Mouse (Mus musculus): ENCODE data around the gene Gtpbp1. TPM values are rescaled to one million over a fixed set of nuclear protein-coding genes. Genes with fewer than 3 reads are reported as not detected.

The Gtpbp1 gene
- polyA plus RNA-seq (2012; rRNA removed), result 48.9 and 49.8 TPM in 2 replicates

DNA sequence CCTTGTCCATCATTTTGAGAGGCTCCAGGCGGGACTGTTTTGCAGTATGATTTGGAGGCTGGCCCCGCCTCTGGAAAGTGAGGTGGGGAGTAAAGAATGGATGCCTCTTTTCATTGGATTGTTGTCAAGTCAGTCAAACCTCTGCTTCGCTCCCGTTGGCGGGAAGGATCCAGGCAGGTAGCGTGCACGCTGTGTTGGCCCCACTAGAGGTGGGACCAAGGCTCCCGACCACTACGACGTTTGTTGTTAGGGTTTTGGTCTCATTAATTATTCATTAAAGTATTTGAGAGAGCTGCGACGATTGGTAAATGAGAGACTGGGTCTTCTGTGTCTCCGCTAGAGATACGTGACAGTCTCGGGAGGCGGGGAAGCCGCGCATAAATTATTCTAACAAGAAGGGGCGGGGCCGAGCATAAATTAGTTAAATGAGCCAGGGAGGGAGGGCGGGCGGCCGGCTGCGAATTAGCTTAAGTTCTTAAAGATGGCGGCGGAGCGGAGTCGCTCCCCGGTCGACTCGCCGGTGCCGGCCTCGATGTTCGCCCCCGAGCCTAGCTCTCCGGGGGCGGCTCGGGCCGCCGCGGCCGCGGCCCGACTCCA, at the start of gene Gtpbp1:
Gene Gtpbp1 (plus strand): TSS at position 420 of the 597 bp plus-strand sequence.

DNA sequence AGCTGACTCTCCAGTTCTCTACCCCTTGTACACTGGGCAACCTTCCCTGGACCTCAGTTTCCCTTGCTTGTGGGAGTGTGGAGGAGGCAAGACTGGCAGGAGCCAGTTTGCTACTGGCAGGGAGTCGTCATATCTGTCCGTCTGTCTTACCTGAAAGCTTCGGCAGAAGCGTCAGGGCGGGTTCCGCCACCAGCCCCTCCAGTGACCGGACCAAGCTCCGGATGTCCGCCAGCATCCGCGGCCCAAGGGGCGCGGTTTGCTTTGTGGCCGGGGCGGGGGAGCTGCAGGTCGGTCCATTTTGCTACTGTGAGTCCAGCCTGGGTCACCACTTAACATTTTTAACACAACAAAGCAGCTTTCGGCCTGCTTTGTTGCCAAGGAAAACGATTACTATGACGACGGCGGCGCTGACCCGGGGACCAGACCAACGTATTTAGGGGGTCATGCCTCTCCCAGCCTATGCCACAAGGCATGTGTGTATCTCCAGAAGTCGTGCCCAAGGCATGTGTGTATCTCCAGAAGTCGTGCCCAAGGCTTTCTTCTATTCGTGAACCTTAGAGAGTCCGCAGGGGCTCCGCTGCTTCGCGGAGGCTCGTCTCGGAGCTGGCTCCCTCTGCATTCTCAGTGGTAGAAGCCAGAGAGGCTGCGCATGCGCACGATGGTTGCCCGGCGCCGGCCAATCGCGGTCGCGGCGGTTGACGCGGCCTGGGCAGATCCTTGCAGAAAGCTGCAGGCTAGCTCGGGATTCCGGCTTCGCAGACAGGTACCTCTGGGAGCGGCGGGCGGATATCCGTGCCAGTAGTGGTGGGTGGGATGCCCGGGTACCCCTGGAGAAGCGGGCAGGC, 31.9 kb upstream of the Gtpbp1 start, which contains the start of the genes Fam227a and Cby1:
Gene Fam227a (minus strand): TSS at position 426 of the 845 bp plus-strand sequence.
Gene Cby1 (plus strand): TSS at position 669 of the 845 bp plus-strand sequence.

GRCm38 (mm10) chr15:79670249-79670971, 20.2 kb upstream of the Gtpbp1 start, which contains the start of gene Tomm22:
Gene Tomm22, plus strand, starts transcription at chr15:79670861.

DNA sequence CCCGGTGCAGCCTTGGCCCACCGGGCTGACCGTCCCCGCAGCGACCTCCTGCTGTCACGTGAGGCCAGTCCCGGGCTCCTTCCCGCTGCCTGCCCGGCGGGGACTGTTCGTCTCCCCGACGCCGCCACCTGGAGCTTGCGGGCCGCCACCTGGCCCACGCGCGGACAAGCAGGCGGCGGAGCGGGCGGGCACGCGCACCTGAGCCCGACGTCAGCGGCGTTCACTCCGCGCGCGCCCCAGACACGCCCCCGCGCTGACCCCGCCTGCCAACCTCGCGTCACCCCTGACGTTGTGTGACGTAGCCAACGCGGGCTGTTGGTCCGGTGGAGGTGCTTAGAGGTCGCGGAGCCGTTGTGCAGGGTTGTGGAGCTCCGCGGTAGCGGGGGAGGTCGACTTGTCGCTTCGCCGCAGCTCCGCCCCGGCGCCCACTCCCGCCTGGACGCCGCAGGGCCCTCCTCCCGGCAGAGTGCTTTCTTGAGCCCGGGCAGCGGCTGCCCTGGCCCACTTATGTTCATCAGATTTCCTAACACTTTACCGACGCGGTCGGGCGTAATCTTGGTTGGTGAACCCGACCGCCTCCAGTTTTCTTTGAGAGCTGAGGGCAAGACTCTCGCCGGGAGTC, 2.9 kb upstream of the Gtpbp1 start, which contains the start of gene Josd1:
Gene Josd1 (minus strand): TSS at position 274 of the 622 bp plus-strand sequence.

DNA sequence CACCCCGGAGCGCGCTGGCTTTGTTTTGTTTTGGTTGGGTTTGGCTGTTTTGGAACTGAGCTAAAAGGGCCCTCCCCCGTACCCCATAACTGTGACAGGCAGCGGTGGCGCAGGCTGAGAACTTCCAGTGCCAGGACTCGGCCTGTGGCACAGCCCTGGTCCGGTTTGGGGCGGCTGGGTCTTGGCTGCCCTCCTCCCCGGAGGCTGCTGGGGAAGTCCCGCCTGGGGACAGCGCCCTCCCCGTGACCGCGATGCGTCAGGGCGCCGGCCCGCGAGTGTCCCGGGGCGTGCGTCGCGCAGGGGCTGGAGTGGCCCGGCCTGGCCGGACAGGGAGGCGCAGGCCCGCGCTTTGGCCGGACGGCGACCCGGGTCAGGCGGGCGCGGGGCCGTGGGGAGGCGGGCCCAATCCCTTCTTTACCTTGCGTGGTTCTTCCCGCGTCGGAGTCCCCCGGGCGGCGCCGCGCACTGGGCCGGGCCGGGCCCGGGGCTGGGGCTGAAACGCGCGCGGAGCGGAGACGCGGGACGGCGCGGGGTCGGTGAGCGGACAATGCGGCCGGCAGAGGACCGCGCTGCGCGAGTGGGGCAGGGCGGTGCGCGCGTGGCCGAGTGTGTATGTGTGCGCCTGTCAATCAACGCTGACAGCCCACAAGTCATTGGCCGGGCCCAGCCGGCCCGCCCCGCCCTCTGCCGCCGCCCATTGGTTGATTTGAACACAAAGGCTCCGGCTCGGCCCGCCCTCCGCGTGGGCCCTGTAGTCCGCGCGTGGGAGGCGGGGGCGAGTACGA, 51.5 kb downstream of the Gtpbp1 start, which contains the start of gene Sun2:
Gene Sun2 (minus strand): TSS at position 616 of the 785 bp plus-strand sequence.

Other genes starting within 250 kb of the Gtpbp1 start
- gene Csnk1e, start 235.3 kb upstream of the Gtpbp1 start, polyA plus RNA-seq (2012; rRNA removed), result 351 and 357 TPM in 2 replicates
- gene Kcnj4, start 185.6 kb upstream of the Gtpbp1 start, polyA plus RNA-seq (2012; rRNA removed), result 0.36 and 0.53 TPM in 2 replicates
- gene Kdelr3, start 174.4 kb upstream of the Gtpbp1 start, polyA plus RNA-seq (2012; rRNA removed), result 11.9 and 34.4 TPM in 2 replicates
- gene Ddx17, start 144.1 kb upstream of the Gtpbp1 start, polyA plus RNA-seq (2012; rRNA removed), result 804 and 850 TPM in 2 replicates
- 5.2 and 6.8 TPM in 2 replicates for gene Dmc1, start 85.7 kb upstream of the Gtpbp1 start, polyA plus RNA-seq (2012; rRNA removed)
- gene Fam227a, start 31.9 kb upstream of the Gtpbp1 start, polyA plus RNA-seq (2012; rRNA removed), result 27.0 and 29.2 TPM in 2 replicates
- gene Cby1, start 31.6 kb upstream of the Gtpbp1 start, polyA plus RNA-seq (2012; rRNA removed), result 40.1 and 45.6 TPM in 2 replicates
- 105 and 118 TPM in 2 replicates for gene Tomm22, start 20.0 kb upstream of the Gtpbp1 start, polyA plus RNA-seq (2012; rRNA removed)
- gene Josd1, start 2.9 kb upstream of the Gtpbp1 start, polyA plus RNA-seq (2012; rRNA removed), result 30.5 and 32.9 TPM in 2 replicates
- gene Sun2, start 51.7 kb downstream of the Gtpbp1 start, polyA plus RNA-seq (2012; rRNA removed), result 43.2 and 47.2 TPM in 2 replicates
- 79.5 and 84.5 TPM in 2 replicates for gene Dnal4, start 87.0 kb downstream of the Gtpbp1 start, polyA plus RNA-seq (2012; rRNA removed)
- gene Nptxr, start 113.9 kb downstream of the Gtpbp1 start, polyA plus RNA-seq (2012; rRNA removed), result 28.8 and 35.0 TPM in 2 replicates
- gene Npcd, start 143.4 kb downstream of the Gtpbp1 start, polyA plus RNA-seq (2012; rRNA removed), result 1.2 and 1.8 TPM in 2 replicates
- 67.3 and 71.7 TPM in 2 replicates for gene Cbx6, start 143.8 kb downstream of the Gtpbp1 start, polyA plus RNA-seq (2012; rRNA removed)
- gene Apobec3, start 200.8 kb downstream of the Gtpbp1 start, polyA plus RNA-seq (2012; rRNA removed), result 7.2 and 8.8 TPM in 2 replicates